25 mouse cellular contexts compared by ENCODE assay signal in the genomic region with DNA sequence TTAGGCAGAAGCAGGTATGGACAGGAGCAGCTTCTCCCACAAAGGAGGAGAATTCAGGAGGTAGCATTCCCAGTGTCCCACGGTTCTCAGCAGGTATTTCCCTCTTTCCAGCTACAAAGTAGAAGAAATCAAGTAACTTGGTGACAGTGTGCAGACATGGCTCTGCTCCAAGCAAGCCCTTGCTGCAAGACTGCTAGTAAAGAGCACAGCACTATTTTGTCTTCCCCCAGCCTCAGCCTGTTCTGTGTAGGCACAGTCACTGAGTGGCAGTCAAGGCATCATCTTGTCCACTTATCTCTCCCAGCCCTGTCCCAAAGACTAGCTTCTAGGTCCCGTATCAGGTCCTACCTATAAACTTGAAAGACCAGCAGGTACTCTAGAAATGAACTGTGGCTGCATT.
DNase-seq lines count a peak whose midpoint lies in the region; ATAC-seq and TF ChIP-seq lines count a peak whose summit lies in the region.
"Had no signal": no experiment of that assay in that cellular context is flagged by ENCODE, and none has a peak within 500 bp of the region (broad histone marks: within the 10 kb centered on the region; RNA-seq: fewer than 3 reads in every experiment).

No protein-coding gene starts in this region.

- intact Hi-C loops in gastrocnemius, adult 2 months (cut with DNase I): no loop called here

- H3K36me3 ChIP-seq in heart, postnatal 0 days (replicated peaks; ENCODE audit: control insufficient read depth, insufficient read depth, low read length): no peaks in the 10 kb centered on the region
- H3K36me3 ChIP-seq: forebrain, embryonic 10.5 days; hindbrain, embryonic 10.5 days; hindbrain, embryonic 13.5 days; intestine, embryonic 15.5 days; kidney, embryonic 15.5 days had no signal

- DNase-seq in cerebellum, adult 9-11 months: peak; percentile 31
- DNase-seq in cerebellum, adult 9-10 months: no peak
- peak; percentile 37 for DNase-seq in gastrocnemius, adult 2 months
- no peak for DNase-seq in gastrocnemius, postnatal 4 days (ENCODE audit: low spot score in 2 of 2)
- no peak for DNase-seq in heart, postnatal 0 days (ENCODE audit: low spot score)
- no peak for DNase-seq in heart, adult 18-20 months
- DNase-seq: adrenal gland, adult 2 months; adrenal gland, postnatal 36 days; B cell, adult 2 months; heart, postnatal 10 days; heart, postnatal 36 days; kidney, adult 11 months; kidney, adult 8-10 months had no signal

- no peak overlapping the region for H3K4me2 ChIP-seq in heart, postnatal 0 days (ENCODE audit: low read depth, low read length)
- H3K4me2 ChIP-seq: forebrain, embryonic 13.5 days; heart, embryonic 11.5 days; hindbrain, embryonic 13.5 days; intestine, embryonic 15.5 days; kidney, embryonic 15.5 days had no signal

- H3K4me3 ChIP-seq in gastrocnemius, adult 2 months: peak overlapping the region; percentile 74
- H3K4me3 ChIP-seq in heart, postnatal 0 days (ENCODE audit: low read depth, low read length): no peak overlapping the region
- H3K4me3 ChIP-seq: forebrain, embryonic 10.5 days; forebrain, embryonic 13.5 days; hindbrain, embryonic 10.5 days; hindbrain, embryonic 13.5 days; intestine, embryonic 15.5 days; kidney, embryonic 15.5 days had no signal

- no peak for ATAC-seq in heart, postnatal 0 days (ENCODE audit: insufficient read depth, low read depth)
- ATAC-seq: forebrain, embryonic 13.5 days; forebrain, embryonic 16.5 days; hindbrain, embryonic 16.5 days; intestine, embryonic 15.5 days; Patski had no signal

- no peak for TF ChIP-seq CTCF in gastrocnemius, adult 2 months (IDR thresholded peaks at IDR 0.05)
- no peak for TF ChIP-seq CTCF in heart, postnatal 0 days (IDR thresholded peaks at IDR 0.05; ENCODE audit: low read depth)

- TF ChIP-seq EP300 in heart, postnatal 0 days (IDR thresholded peaks at IDR 0.05; ENCODE audit: low read depth): no peak

- H3K27me3 ChIP-seq in heart, postnatal 0 days (ENCODE audit: control insufficient read depth, insufficient read depth, low read length): no peaks in the 10 kb centered on the region
- H3K27me3 ChIP-seq: CH12.LX; forebrain, embryonic 13.5 days; hindbrain, embryonic 13.5 days; intestine, embryonic 15.5 days; kidney, embryonic 15.5 days; Patski had no signal

- peak overlapping the region; percentile 96 for H3K27ac ChIP-seq in gastrocnemius, adult 2 months
- peak overlapping the region; percentile 24; the same call in 1 of the 2 replicates for H3K27ac ChIP-seq in heart, postnatal 0 days (ENCODE audit: low read depth)
- H3K27ac ChIP-seq: forebrain, embryonic 10.5 days; forebrain, embryonic 13.5 days; hindbrain, embryonic 10.5 days; hindbrain, embryonic 13.5 days; intestine, embryonic 15.5 days; kidney, embryonic 15.5 days had no signal

- H3K9ac ChIP-seq in heart, postnatal 0 days (replicated peaks; ENCODE audit: low read depth, low read length): no peak overlapping the region
- H3K9ac ChIP-seq: forebrain, embryonic 13.5 days; hindbrain, embryonic 13.5 days; intestine, embryonic 15.5 days; kidney, embryonic 15.5 days had no signal

- H3K4me1 ChIP-seq in heart, postnatal 0 days (ENCODE audit: control insufficient read depth, insufficient read depth): peaks cover 32% of the 10 kb centered on the region

- H3K9me3 ChIP-seq in heart, postnatal 0 days (replicated peaks; ENCODE audit: control insufficient read depth, low read length): no peaks in the 10 kb centered on the region
- H3K9me3 ChIP-seq: forebrain, embryonic 10.5 days; forebrain, embryonic 13.5 days; G1E; hindbrain, embryonic 10.5 days; hindbrain, embryonic 13.5 days; intestine, embryonic 15.5 days; kidney, embryonic 15.5 days had no signal

- 49% methylated on average over 2 of the region's 2 CpGs for WGBS in heart, postnatal 0 days

Comparison
In these comparisons a context has a peak if more than half of its experiments do, and no peak if none do; other contexts are left out.
1. DNase-seq: peak in cerebellum, adult 9-11 months (single experiment) and gastrocnemius, adult 2 months (single experiment); none in cerebellum, adult 9-10 months (single experiment), gastrocnemius, postnatal 4 days (0 of 2), heart, postnatal 0 days (single experiment) and heart, adult 18-20 months (0 of 2).